Mouse (Mus musculus) spleen, adult 2 months (tissue): Measurements from ENCODE around the gene Ccdc63. TPM values are rescaled to one million over a fixed set of nuclear protein-coding genes. Genes with fewer than 3 reads are reported as not detected.

Experiments used
- DNase-seq, 2 experiments: peaks; one replicate each; pipeline versions ENCODE4 v3.0.0 to v3.0.0-alpha.2; 2012 to 2021; ENCODE audit warnings: low spot score in 2 of 2, low read depth in 1 of 2
- H3K27ac ChIP-seq: fragments of 200-500 bp; 2 replicates; pipeline ENCODE4 v1.5.1; 2012; ENCODE audit warnings: low read length, inconsistent platforms; ENCODE audit not compliant: insufficient read depth
- H3K27me3 ChIP-seq: fragments of 200-500 bp; 2 replicates; pipeline ENCODE4 v1.6.1; 2012; ENCODE audit warnings: mild to moderate bottlenecking, moderate library complexity, low read length, inconsistent platforms; ENCODE audit not compliant: control insufficient read depth, insufficient read depth
- H3K36me3 ChIP-seq: fragments of 200-500 bp; 2 replicates; pipeline ENCODE4 v1.6.1; 2012; ENCODE audit warnings: mild to moderate bottlenecking, low read length, inconsistent platforms; ENCODE audit not compliant: control insufficient read depth, insufficient read depth
- H3K4me1 ChIP-seq: fragments of 200-500 bp; 2 replicates; pipeline ENCODE4 v1.6.1; 2011; ENCODE audit warnings: inconsistent platforms; ENCODE audit not compliant: control insufficient read depth, insufficient read depth, insufficient read length
- H3K4me3 ChIP-seq: fragments of 200-500 bp; 2 replicates; pipeline ENCODE4 v1.5.1; 2011; ENCODE audit warnings: mild to moderate bottlenecking, inconsistent platforms; ENCODE audit not compliant: insufficient read depth, insufficient read length; ENCODE audit errors: extremely low read depth
- CTCF ChIP-seq: fragments of 200-500 bp; IDR thresholded peaks from 2 replicates; pipeline ENCODE4 v1.5.1; 2011; ENCODE audit warnings: mild to moderate bottlenecking, inconsistent platforms; ENCODE audit not compliant: insufficient read depth, insufficient read length, insufficient replicate concordance; ENCODE audit errors: extremely low read depth
- POLR2A ChIP-seq: fragments of 200-500 bp; IDR thresholded peaks from 2 replicates; pipeline ENCODE4 v1.6.1; 2011; ENCODE audit warnings: low read depth, low read length, inconsistent platforms
- WGBS: fragments of 180-500 bp; shearing (Covaris S2); methylation state at CpG from one replicate; pipeline ENCODE4 v1.1.7; 2018; 5-methylcytosine and 5-hydroxymethylcytosine counted together
- polyA plus RNA-seq: library from polyadenylated mRNA; depleted of rRNA; stranded (reverse); fragments of >200 nt; gene quantifications from 2 replicates; pipeline ENCODE4 v1.2.3, GENCODE M21; 2012

Gene Ccdc63
- polyA plus RNA-seq, 1 experiment, result 0.16 TPM

DNA sequence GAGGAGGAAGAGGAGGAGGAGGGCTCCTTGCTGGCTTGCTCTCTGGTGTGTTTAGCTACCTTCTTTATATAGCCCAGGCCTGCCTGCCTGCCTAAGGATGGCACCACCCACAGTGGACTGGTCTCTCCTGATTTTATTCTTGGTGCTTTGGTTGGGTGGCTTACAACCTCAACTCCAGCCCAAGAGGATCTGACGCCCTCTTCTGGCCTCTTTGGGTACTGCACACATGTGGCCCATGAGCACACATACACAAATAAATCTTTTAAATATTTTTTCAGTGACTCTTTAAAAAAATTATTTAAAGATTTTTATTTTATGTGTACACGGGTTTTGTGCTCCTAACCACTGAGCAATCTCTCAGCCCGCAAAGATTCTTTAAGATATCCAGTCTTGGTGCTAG, 64.9 kb downstream of the Ccdc63 start:
- H3K4me3 ChIP-seq, result no peak overlapping the region
- no peak for DNase-seq
- no peaks in the 10 kb centered on the region for H3K36me3 ChIP-seq
- no peaks in the 10 kb centered on the region for H3K4me1 ChIP-seq
- WGBS, result 52% methylated on average over 3 of the region's 3 CpGs
- H3K27ac ChIP-seq, result no peak overlapping the region
- no peaks in the 10 kb centered on the region for H3K27me3 ChIP-seq
- no peak for TF ChIP-seq CTCF
- TF ChIP-seq POLR2A, result no peak

DNA sequence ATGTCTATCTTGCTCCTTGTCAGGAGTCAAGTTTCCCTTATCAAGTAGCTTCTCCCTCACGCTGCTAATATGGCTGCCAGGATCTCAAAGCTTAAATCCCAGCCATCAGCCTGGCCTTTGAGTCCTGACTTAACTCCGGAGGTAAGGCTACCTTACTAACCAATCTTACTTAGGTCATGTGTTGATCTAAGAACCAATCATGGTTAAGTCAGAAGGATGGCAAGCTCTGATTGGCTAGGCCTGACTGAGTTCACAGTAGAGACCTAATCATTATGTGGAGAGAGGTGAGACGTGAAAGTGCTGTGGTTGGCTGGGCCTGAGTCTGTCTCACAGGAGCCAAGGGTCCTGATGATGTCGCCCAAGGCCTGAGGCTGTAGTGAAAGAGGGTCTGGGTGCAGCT, 68.6 kb downstream of the Ccdc63 start:
- no peak for TF ChIP-seq POLR2A
- TF ChIP-seq CTCF, result no peak
- WGBS, result 84% methylated on average over 4 of the region's 4 CpGs
- H3K4me3 ChIP-seq, result no peak overlapping the region

DNA sequence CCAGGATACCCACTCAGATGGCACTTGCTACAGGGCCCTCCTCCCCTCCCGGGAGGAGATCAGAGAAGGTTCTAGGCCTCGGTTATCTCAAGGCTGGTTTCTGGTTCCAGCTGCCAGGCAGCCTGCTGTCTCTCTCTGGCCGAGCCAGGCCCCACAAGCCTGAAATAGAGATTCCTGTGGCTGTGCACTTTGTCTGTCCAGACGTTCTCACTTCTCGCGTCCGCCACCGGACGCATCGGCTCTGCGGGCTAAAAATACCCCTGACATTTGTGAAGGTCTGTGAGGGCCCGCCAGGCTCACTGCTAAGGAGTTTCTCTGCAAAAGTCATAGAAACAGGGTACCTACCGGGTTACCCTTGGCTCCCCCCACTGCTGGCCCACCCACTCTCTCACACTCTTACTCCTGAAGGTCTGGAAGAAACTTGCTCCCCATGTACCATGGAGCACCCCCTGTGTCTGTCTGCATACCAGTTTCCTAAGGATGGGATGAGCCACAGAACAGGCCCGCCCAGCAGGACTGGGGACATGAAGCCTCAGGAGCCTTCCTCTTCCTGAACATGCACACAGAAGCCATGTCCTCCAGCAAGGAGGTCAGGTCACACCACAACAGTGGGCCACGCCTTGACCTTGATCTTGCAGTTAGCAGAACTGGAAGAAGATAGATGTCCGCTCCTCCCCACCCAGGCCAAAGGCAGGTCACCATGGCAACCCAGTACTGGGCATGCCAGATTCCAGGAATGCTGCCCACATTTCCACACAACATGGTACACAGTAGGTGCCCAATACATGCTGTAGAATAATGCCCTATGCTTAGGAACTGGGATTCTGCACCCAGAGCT, 69.4 kb downstream of the Ccdc63 start:
- H3K4me3 ChIP-seq, result no peak overlapping the region

More for the DNA sequence above, 68.6 kb downstream of the Ccdc63 start:
- Histone ChIP-seq H3K36me3 (no peaks in the 10 kb centered on the region), H3K27me3 (no peaks in the 10 kb centered on the region), H3K27ac (no peak overlapping the region), H3K4me1 (no peaks in the 10 kb centered on the region)
- no peak for DNase-seq

DNA sequence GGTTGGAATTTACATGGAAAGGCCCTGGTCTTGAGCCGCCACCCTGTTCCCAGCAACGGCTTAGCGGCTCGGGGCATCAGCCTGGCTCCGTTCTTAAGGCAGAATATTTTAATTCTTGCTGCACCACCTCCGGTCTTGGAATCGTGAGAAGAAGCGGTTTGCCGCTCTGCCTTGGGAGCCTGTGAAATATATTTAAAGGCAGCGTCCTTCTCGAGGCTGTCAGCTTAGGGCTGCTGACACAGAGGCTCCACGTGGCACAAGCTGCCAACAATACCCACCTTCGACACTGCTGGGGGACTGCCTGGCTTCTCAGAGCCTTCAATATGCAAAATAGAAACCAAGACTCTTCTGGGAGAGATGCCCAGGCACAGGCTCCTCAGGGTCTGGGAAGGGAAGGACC, 72.1 kb downstream of the Ccdc63 start:
- H3K27me3 ChIP-seq, result no peaks in the 10 kb centered on the region
- no peak overlapping the region for H3K27ac ChIP-seq
- TF ChIP-seq CTCF (no peak), POLR2A (no peak)
- H3K4me3 ChIP-seq, result no peak overlapping the region
- DNase-seq, result no peak
- H3K4me1 ChIP-seq, result no peaks in the 10 kb centered on the region
- H3K36me3 ChIP-seq, result no peaks in the 10 kb centered on the region
- 86% methylated on average over 13 of the region's 13 CpGs for WGBS

More for the DNA sequence above, 69.4 kb downstream of the Ccdc63 start:
- H3K27ac ChIP-seq, result no peak overlapping the region
- TF ChIP-seq POLR2A (no peak), CTCF (no peak)
- no peak for DNase-seq
- 76% methylated on average over 16 of the region's 16 CpGs for WGBS
- no peaks in the 10 kb centered on the region for H3K36me3 ChIP-seq
- H3K27me3 ChIP-seq, result no peaks in the 10 kb centered on the region
- no peaks in the 10 kb centered on the region for H3K4me1 ChIP-seq

DNA sequence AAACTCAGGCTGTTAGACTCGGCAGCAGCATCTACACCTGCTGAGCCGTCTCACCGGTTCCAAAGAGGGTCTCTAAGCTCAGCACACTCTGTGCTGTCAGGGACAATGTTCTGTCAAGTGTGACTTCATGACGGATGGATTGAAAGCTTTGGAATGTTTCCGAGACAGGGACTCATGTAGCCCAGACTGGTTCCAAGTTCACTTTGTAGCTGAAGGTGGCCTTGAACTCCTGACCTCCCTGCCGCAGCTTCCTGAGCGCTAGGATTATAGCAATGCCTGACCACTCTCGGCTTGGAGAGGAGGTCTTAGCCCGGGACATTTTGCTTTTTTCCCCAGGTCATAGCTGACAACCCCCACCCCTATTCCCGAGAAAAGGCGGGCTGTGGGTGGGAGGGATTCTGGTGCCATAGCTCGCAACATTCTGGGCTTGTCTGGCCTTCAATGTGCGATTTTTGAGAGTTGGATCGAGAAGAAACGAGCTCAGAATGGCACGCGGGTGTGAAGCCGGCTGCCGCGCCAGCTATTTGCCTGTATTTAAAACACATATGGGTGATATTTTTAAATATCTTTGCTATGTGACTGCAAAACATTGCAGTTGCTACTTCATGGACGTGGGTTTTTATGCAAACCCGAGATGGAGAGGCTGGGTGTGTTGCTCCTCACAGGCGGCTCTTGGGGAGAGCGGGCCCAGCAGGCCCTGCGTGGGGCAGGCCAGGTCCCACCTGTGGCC, 77.3 kb downstream of the Ccdc63 start:
- Histone ChIP-seq H3K4me1 (no peaks in the 10 kb centered on the region), H3K27ac (no peak overlapping the region), H3K36me3 (no peaks in the 10 kb centered on the region), H3K27me3 (0 out of 2 replicates have a peak, but pooled peaks cover 1% of the 10 kb centered on the region), H3K4me3 (no peak overlapping the region)
- no peak for DNase-seq
- TF ChIP-seq CTCF (no peak), POLR2A (no peak)
- 84% methylated on average over 25 of the region's 25 CpGs for WGBS

DNA sequence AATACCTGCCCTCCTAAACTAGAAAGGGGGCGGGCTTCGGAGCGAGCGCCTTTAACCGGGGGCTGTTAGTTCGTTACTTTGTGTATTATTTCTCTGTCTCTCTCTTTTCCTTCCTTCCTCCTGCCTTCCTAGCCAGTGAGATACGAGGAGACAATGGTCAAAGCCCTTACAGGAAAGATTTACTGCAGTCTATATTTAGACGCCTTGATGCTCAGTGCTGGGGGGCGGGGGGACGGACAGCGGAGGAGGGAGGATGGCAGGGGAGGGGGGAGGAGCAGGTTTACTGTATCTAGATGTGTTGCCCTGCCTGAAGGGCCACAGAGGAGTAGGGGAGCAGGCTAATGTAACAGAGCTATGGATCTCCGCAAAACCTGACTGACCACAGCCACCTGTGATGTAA, 78.1 kb downstream of the Ccdc63 start:
- Histone ChIP-seq H3K27ac (no peak overlapping the region), H3K4me1 (no peaks in the 10 kb centered on the region), H3K4me3 (no peak overlapping the region), H3K36me3 (no peaks in the 10 kb centered on the region), H3K27me3 (0 out of 2 replicates have a peak, but pooled peaks cover 1% of the 10 kb centered on the region)
- 10% methylated on average over 12 of the region's 12 CpGs for WGBS
- DNase-seq, result no peak
- TF ChIP-seq CTCF (no peak), POLR2A (no peak)
